Mouse (Mus musculus): ENCODE data around the gene Uchl3. TPM values are rescaled to one million over a fixed set of nuclear protein-coding genes. Genes with fewer than 3 reads are reported as not detected.

The Uchl3 gene
- polyA plus RNA-seq, 1 experiment from 2014 or later, result 189 TPM

DNA sequence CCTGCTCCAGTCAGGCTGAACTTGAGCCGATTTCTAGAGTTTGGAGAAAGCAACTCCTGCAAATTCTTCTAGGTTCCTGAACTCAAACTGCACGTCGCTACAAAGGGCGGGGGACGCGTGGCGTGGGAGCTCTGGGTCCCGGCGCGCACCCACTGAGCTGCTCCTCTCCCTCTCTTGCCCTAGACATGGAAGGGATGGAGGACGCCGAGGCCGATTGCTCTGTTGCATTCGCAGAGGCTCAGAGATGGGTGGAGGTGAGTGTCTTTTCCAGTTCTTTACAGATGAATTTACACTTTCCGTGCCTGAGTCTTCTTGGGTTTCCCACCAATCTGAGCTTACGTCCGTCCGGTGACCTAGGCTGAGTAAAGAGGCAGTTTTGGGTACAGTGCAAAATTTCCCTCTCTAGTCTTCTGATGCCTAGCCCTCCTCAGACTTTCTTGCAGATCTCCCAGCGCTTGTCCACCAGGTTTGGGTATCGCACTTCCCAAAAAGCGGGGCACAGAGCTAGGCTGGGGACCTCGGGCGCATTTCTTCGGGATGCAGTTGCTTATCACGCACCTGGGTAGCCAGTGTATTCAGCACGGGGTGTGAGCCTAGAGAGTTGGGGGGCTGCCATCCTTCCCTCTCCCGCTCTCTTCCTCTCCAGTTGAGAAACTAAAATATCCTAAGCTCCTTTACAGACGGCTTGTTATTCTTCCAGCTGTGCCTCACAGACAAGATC, 76.4 kb downstream of the Uchl3 start:
- TF ChIP-seq EP300 (optimal IDR thresholded peaks at IDR 0.05) (no peak), CTCF (IDR thresholded peaks at IDR 0.05; ENCODE audit: low read depth) (no peak)
- H3K4me2 ChIP-seq (replicated peaks; ENCODE audit: low read depth), result peak overlapping the region; percentile 98
- peak; percentile 51; the same call in 1 of the 2 replicates for ATAC-seq (ENCODE audit: low FRiP score, low TSS enrichment)
- no peak overlapping the region for H3K27ac ChIP-seq (replicated peaks)
- no peaks in the 10 kb centered on the region for H3K9me3 ChIP-seq (ENCODE audit: control insufficient read depth, low read length)
- peak overlapping the region; percentile 66 for H3K4me3 ChIP-seq (ENCODE audit: low read depth, low read length)
- no peaks in the 10 kb centered on the region for H3K27me3 ChIP-seq (ENCODE audit: control insufficient read depth, insufficient read depth, low read length)
- H3K9ac ChIP-seq (ENCODE audit: low read length), result peak overlapping the region; percentile 75
- 4% methylated on average over 28 of the region's 28 CpGs for WGBS
- H3K4me1 ChIP-seq (replicated peaks; ENCODE audit: control insufficient read depth, insufficient read depth), result no peaks in the 10 kb centered on the region
- H3K36me3 ChIP-seq (ENCODE audit: control insufficient read depth, insufficient read depth, low read length), result no peaks in the 10 kb centered on the region
- no peak for DNase-seq (ENCODE audit: low spot score)

- Histone ChIP-seq H3K27ac (replicated peaks) (no peak overlapping the region), H3K9ac (ENCODE audit: low read length) (no peak overlapping the region), H3K9me3 (ENCODE audit: control insufficient read depth, low read length) (no peaks in the 10 kb centered on the region), H3K27me3 (ENCODE audit: control insufficient read depth, insufficient read depth, low read length) (no peaks in the 10 kb centered on the region), H3K36me3 (ENCODE audit: control insufficient read depth, insufficient read depth, low read length) (no peaks in the 10 kb centered on the region), H3K4me2 (replicated peaks; ENCODE audit: low read depth) (no peak overlapping the region), H3K4me1 (replicated peaks; ENCODE audit: control insufficient read depth, insufficient read depth) (no peaks in the 10 kb centered on the region), H3K4me3 (ENCODE audit: low read depth, low read length) (no peak overlapping the region)
- TF ChIP-seq CTCF (IDR thresholded peaks at IDR 0.05; ENCODE audit: low read depth) (no peak), EP300 (optimal IDR thresholded peaks at IDR 0.05) (no peak)
- no peak for DNase-seq (ENCODE audit: low spot score)
- no peak for ATAC-seq (ENCODE audit: low FRiP score, low TSS enrichment)
- WGBS, result 23% methylated on average over 10 of the region's 10 CpGs
Observed at GRCm38 (mm10) chr14:101733542-101734303, 80.0 kb downstream of the Uchl3 start.

DNA sequence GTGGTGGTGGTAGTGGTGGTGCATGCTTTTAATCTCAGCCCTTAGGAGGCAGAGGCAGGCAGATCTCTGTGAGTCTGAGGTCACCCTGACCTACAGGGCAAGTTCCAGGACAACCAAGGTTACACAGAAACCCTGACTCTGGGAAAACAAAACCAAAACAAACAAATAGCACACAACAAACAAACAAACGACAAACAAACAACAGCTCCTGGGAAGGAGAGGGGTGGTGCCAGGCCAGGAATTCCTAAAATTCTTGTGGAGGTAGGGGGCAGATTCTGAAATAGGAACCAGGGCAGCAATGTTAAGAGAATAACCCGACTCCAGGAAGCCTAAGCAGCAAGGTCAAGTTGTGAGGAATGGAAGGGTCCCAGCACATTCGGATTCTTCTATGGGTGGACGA, 83.7 kb downstream of the Uchl3 start:
- Histone ChIP-seq H3K27me3 (ENCODE audit: control insufficient read depth, insufficient read depth, low read length) (no peaks in the 10 kb centered on the region), H3K27ac (replicated peaks) (no peak overlapping the region), H3K9ac (ENCODE audit: low read length) (no peak overlapping the region), H3K4me2 (replicated peaks; ENCODE audit: low read depth) (no peak overlapping the region), H3K36me3 (ENCODE audit: control insufficient read depth, insufficient read depth, low read length) (no peaks in the 10 kb centered on the region), H3K4me1 (replicated peaks; ENCODE audit: control insufficient read depth, insufficient read depth) (no peaks in the 10 kb centered on the region), H3K4me3 (ENCODE audit: low read depth, low read length) (no peak overlapping the region), H3K9me3 (ENCODE audit: control insufficient read depth, low read length) (no peaks in the 10 kb centered on the region)
- WGBS, result 75% methylated on average over 4 of the region's 4 CpGs
- DNase-seq (ENCODE audit: low spot score) (no peak), ATAC-seq (ENCODE audit: low FRiP score, low TSS enrichment) (no peak)
- TF ChIP-seq EP300 (optimal IDR thresholded peaks at IDR 0.05) (no peak), CTCF (IDR thresholded peaks at IDR 0.05; ENCODE audit: low read depth) (no peak)

Other genes with a start within 250 kb of the Uchl3 start
- gene Tbc1d4, start 44.8 kb upstream of the Uchl3 start, polyA plus RNA-seq (2015; fragmentation: Nextera tagmentation; extraction: Ambion mirVana), result 3.9 and 4.4 TPM in 2 replicates
- gene Commd6, start 13.3 kb upstream of the Uchl3 start, polyA plus RNA-seq (2015; fragmentation: Nextera tagmentation; extraction: Ambion mirVana), result 112 and 113 TPM in 2 replicates
- 2.9 and 3.0 TPM in 2 replicates for gene Gm9922, start 75.8 kb downstream of the Uchl3 start, polyA plus RNA-seq (2015; fragmentation: Nextera tagmentation; extraction: Ambion mirVana)
- gene Lmo7, start 76.0 kb downstream of the Uchl3 start, polyA plus RNA-seq (2015; fragmentation: Nextera tagmentation; extraction: Ambion mirVana), result 20.4 and 22.9 TPM in 2 replicates

Measured in stomach, postnatal 0 days (tissue).